Mouse (Mus musculus) hindbrain, embryonic 13.5 days (tissue): ENCODE data around the gene Cdon. TPM values are rescaled to one million over a fixed set of nuclear protein-coding genes. Genes with fewer than 3 reads are reported as not detected.

Source experiments
- ATAC-seq: fragments of 200-750 bp; cut with Nextera tagmentation; 2 replicates; pipeline ENCODE4 v1.8.0; 2017; ENCODE audit warnings: moderate TSS enrichment; ENCODE audit not compliant: low FRiP score
- H3K27ac ChIP-seq: fragments of 300-500 bp; sonication (generic); 2 replicates; pipeline ENCODE4 v1.5.1; 2015; ENCODE audit warnings: inconsistent platforms, mild to moderate bottlenecking, moderate library complexity
- H3K27me3 ChIP-seq: fragments of 300-500 bp; sonication (generic); 2 replicates; pipeline ENCODE4 v1.6.1; 2015; ENCODE audit warnings: mild to moderate bottlenecking, inconsistent platforms
- H3K36me3 ChIP-seq: fragments of 300-500 bp; sonication (generic); 2 replicates; pipeline ENCODE4 v1.6.1; 2015; ENCODE audit warnings: mild to moderate bottlenecking, inconsistent platforms
- H3K4me1 ChIP-seq: fragments of 300-500 bp; sonication (generic); replicated peaks from 2 replicates; pipeline ENCODE4 v1.6.1; 2015; ENCODE audit warnings: inconsistent platforms
- H3K4me2 ChIP-seq: fragments of 300-500 bp; sonication (generic); 2 replicates; pipeline ENCODE4 v1.6.1; 2015; ENCODE audit warnings: inconsistent platforms, mild to moderate bottlenecking, moderate library complexity
- H3K4me3 ChIP-seq: fragments of 300-500 bp; sonication (generic); 2 replicates; pipeline ENCODE4 v1.5.1; 2015; ENCODE audit warnings: mild to moderate bottlenecking, inconsistent platforms
- H3K9ac ChIP-seq: fragments of 300-500 bp; sonication (generic); 2 replicates; pipeline ENCODE4 v1.6.1; 2015; ENCODE audit warnings: mild to moderate bottlenecking, inconsistent platforms
- H3K9me3 ChIP-seq: fragments of 300-500 bp; sonication (generic); 2 replicates; pipeline ENCODE4 v1.6.1; 2016; ENCODE audit warnings: inconsistent platforms
- WGBS: fragments of 180-500 bp; shearing (Covaris S2); methylation state at CpG from one replicate; pipeline ENCODE4 v1.1.7; 2015; 5-methylcytosine and 5-hydroxymethylcytosine counted together
- polyA plus RNA-seq: library from polyadenylated mRNA; unstranded; fragments of >200 nt; fragmentation: Nextera tagmentation; extraction: Ambion mirVana; gene quantifications from 2 replicates; pipeline ENCODE4 v1.2.1, GENCODE M21; 2015

The Cdon gene
- polyA plus RNA-seq, 1 experiment from 2014 or later: 7.9 TPM

- Histone ChIP-seq H3K27me3 (no peaks in the 10 kb centered on the region), H3K4me3 (no peak overlapping the region), H3K4me2 (no peak overlapping the region), H3K4me1 (no peaks in the 10 kb centered on the region), H3K9me3 (no peaks in the 10 kb centered on the region), H3K9ac (no peak overlapping the region), H3K36me3 (peaks cover 47% of the 10 kb centered on the region), H3K27ac (no peak overlapping the region)
- WGBS: 75% methylated on average over 13 of the region's 13 CpGs
- ATAC-seq: no peak
These were observed 61.3 kb downstream of the Cdon start for GRCm38 (mm10) chr9:35482014-35482898.

GRCm38 (mm10) chr9:35483949-35484348 lies 63.0 kb downstream of the Cdon start:
- H3K27ac ChIP-seq: no peak overlapping the region
- ATAC-seq: no peak
- H3K36me3 ChIP-seq: peaks cover 55% of the 10 kb centered on the region
- no peaks in the 10 kb centered on the region for H3K9me3 ChIP-seq
- no peak overlapping the region for H3K4me2 ChIP-seq
- no peak overlapping the region for H3K4me3 ChIP-seq
- no peaks in the 10 kb centered on the region for H3K4me1 ChIP-seq
- H3K27me3 ChIP-seq: no peaks in the 10 kb centered on the region
- no peak overlapping the region for H3K9ac ChIP-seq
- 89% methylated on average over 3 of the region's 3 CpGs for WGBS

GRCm38 (mm10) chr9:35486616-35487015 lies 65.7 kb downstream of the Cdon start:
- ATAC-seq: no peak
- H3K4me1 ChIP-seq: no peaks in the 10 kb centered on the region
- H3K27ac ChIP-seq: no peak overlapping the region
- H3K9ac ChIP-seq: no peak overlapping the region
- no peaks in the 10 kb centered on the region for H3K27me3 ChIP-seq
- H3K4me2 ChIP-seq: no peak overlapping the region
- H3K36me3 ChIP-seq: peaks cover 63% of the 10 kb centered on the region
- 89% methylated on average over 13 of the region's 13 CpGs for WGBS
- H3K4me3 ChIP-seq: no peak overlapping the region
- no peaks in the 10 kb centered on the region for H3K9me3 ChIP-seq

- 94% methylated on average over 4 of the region's 4 CpGs for WGBS
- H3K4me3 ChIP-seq: no peak overlapping the region
- no peaks in the 10 kb centered on the region for H3K27me3 ChIP-seq
- H3K27ac ChIP-seq: no peak overlapping the region
- no peaks in the 10 kb centered on the region for H3K4me1 ChIP-seq
- no peaks in the 10 kb centered on the region for H3K9me3 ChIP-seq
- peaks cover 60% of the 10 kb centered on the region for H3K36me3 ChIP-seq
- H3K4me2 ChIP-seq: no peak overlapping the region
- H3K9ac ChIP-seq: no peak overlapping the region
- no peak for ATAC-seq
These were observed 67.6 kb downstream of the Cdon start for GRCm38 (mm10) chr9:35488496-35488895.

GRCm38 (mm10) chr9:35491109-35491866 lies 70.4 kb downstream of the Cdon start:
- ATAC-seq: no peak
- H3K4me3 ChIP-seq: no peak overlapping the region
- peaks cover 46% of the 10 kb centered on the region for H3K36me3 ChIP-seq
- H3K27me3 ChIP-seq: no peaks in the 10 kb centered on the region
- H3K4me1 ChIP-seq: peaks cover 7% of the 10 kb centered on the region
- no peaks in the 10 kb centered on the region for H3K9me3 ChIP-seq
- H3K9ac ChIP-seq: no peak overlapping the region
- H3K4me2 ChIP-seq: no peak overlapping the region
- no peak overlapping the region for H3K27ac ChIP-seq
- WGBS: 81% methylated on average over 11 of the region's 11 CpGs

- Histone ChIP-seq H3K4me1 (peaks cover 9% of the 10 kb centered on the region), H3K4me3 (no peak overlapping the region), H3K27me3 (no peaks in the 10 kb centered on the region), H3K36me3 (peaks cover 34% of the 10 kb centered on the region), H3K27ac (no peak overlapping the region), H3K9me3 (no peaks in the 10 kb centered on the region), H3K9ac (no peak overlapping the region), H3K4me2 (no peak overlapping the region)
- no peak for ATAC-seq
- 49% methylated on average over 7 of the region's 7 CpGs for WGBS
These were observed 72.3 kb downstream of the Cdon start for GRCm38 (mm10) chr9:35493033-35493732.

- no peak overlapping the region for H3K4me3 ChIP-seq
- 56% methylated on average over 4 of the region's 4 CpGs for WGBS
These were observed 72.8 kb downstream of the Cdon start for GRCm38 (mm10) chr9:35493733-35494092.

GRCm38 (mm10) chr9:35494937-35495336 lies 74.0 kb downstream of the Cdon start:
- H3K27ac ChIP-seq: no peak overlapping the region
- 63% methylated on average over 4 of the region's 4 CpGs for WGBS
- H3K4me3 ChIP-seq: no peak overlapping the region
- no peak overlapping the region for H3K4me2 ChIP-seq
- no peak for ATAC-seq
- no peak overlapping the region; the same call in 1 of the 2 replicates for H3K9ac ChIP-seq
- no peaks in the 10 kb centered on the region for H3K9me3 ChIP-seq
- peaks cover 9% of the 10 kb centered on the region for H3K4me1 ChIP-seq
- H3K36me3 ChIP-seq: peaks cover 29% of the 10 kb centered on the region
- no peaks in the 10 kb centered on the region for H3K27me3 ChIP-seq

More at GRCm38 (mm10) chr9:35493733-35494092, 72.8 kb downstream of the Cdon start:
- Histone ChIP-seq H3K27ac (no peak overlapping the region), H3K27me3 (no peaks in the 10 kb centered on the region), H3K4me1 (peaks cover 9% of the 10 kb centered on the region), H3K9ac (no peak overlapping the region), H3K4me2 (no peak overlapping the region), H3K9me3 (no peaks in the 10 kb centered on the region), H3K36me3 (peaks cover 35% of the 10 kb centered on the region)
- ATAC-seq: no peak

GRCm38 (mm10) chr9:35495471-35495870 lies 74.5 kb downstream of the Cdon start:
- Histone ChIP-seq H3K4me2 (no peak overlapping the region), H3K27ac (no peak overlapping the region), H3K4me1 (peaks cover 9% of the 10 kb centered on the region), H3K9me3 (no peaks in the 10 kb centered on the region), H3K27me3 (no peaks in the 10 kb centered on the region), H3K36me3 (peaks cover 34% of the 10 kb centered on the region), H3K9ac (no peak overlapping the region), H3K4me3 (no peak overlapping the region)
- 69% methylated on average over 3 of the region's 3 CpGs for WGBS
- ATAC-seq: no peak

- Histone ChIP-seq H3K36me3 (peaks cover 42% of the 10 kb centered on the region), H3K27ac (no peak overlapping the region), H3K4me2 (no peak overlapping the region), H3K4me3 (no peak overlapping the region), H3K4me1 (peaks cover 9% of the 10 kb centered on the region), H3K27me3 (no peaks in the 10 kb centered on the region), H3K9me3 (no peaks in the 10 kb centered on the region), H3K9ac (no peak overlapping the region)
- no peak for ATAC-seq
- 77% methylated on average over 6 of the region's 6 CpGs for WGBS
These were observed 79.0 kb downstream of the Cdon start for GRCm38 (mm10) chr9:35499946-35500345.

GRCm38 (mm10) chr9:35502361-35503000 lies 81.6 kb downstream of the Cdon start:
- no peak overlapping the region for H3K27ac ChIP-seq
- H3K36me3 ChIP-seq: peaks cover 43% of the 10 kb centered on the region
- no peak overlapping the region for H3K4me3 ChIP-seq
- no peaks in the 10 kb centered on the region for H3K9me3 ChIP-seq
- no peak overlapping the region for H3K9ac ChIP-seq
- no peak overlapping the region for H3K4me2 ChIP-seq
- H3K4me1 ChIP-seq: 0 out of 2 replicates have a peak, but pooled peaks cover 3% of the 10 kb centered on the region
- WGBS: 90% methylated on average over 10 of the region's 10 CpGs
- ATAC-seq: no peak
- H3K27me3 ChIP-seq: no peaks in the 10 kb centered on the region
